Mouse (Mus musculus) adrenal gland, postnatal 25 days (tissue): ENCODE data around the gene Erc2. TPM values are rescaled to one million over a fixed set of nuclear protein-coding genes. Genes with fewer than 3 reads are reported as not detected.

Experiments
- DNase-seq: peaks from one replicate; pipeline ENCODE4 v3.0.0; 2021; ENCODE audit warnings: mixed read lengths
- total RNA-seq: library from RNA; stranded (reverse); gene quantifications from 2 replicates; pipeline ENCODE4 v1.2.3, GENCODE M21; 2021

Erc2 gene
- total RNA-seq, 1 experiment from 2014 or later: 15.2 TPM

DNA sequence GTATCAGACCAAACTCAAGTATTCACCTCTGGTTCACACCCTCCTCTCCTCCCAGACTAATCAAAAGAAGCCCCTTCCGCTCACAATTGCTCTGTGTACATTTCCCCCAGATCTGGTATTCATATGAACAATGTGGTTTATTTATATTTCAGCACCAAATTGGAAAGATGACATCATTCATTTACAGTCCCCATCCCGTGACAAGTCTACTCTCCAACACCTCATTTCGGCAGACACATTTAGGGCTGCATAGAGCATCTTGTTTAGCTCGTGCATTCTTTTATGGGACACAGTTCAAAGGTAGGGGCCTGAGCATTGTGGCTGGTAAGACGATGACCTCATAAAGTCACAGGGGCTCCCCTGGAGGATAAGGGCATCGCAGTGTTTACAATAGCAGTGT is 677.9 kb downstream of the Erc2 start:
- no peak for DNase-seq

DNA sequence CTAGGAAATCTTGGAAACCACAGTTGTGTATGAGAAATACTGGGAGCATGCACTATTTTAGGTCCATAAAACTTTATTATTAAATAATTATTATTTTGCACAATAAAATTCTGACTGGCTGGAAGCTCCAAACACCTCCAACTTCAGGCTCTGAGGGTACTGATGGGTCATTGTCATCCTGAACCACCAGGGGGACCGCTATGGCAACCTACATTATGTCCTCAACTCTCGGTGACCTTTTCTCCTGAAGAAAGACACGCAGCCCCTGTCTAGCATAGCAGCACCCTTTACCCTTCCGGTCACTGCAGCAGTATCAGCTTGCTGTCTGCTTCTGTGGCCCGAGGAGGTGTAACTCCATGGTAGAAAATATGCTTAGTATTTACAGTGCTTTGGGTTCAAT is 679.0 kb downstream of the Erc2 start:
- no peak for DNase-seq

DNA sequence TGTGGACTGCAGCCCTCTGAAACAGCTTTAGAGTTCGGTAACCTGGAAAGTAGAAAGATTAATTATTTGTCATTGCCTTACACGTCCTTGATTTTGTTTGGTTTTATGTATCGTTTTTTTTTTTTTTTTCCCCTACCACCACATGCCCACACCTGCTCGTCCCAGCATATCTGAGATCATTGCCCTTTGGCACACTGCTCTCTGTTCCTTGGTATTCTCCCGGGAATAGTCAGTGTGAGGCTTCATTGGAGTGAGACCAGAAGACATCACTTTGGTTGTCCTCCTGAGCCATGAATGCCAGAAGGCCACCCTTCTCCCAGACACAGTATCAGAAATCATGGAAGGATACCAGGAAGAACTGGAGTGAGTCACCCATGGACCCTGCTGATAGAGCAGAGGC is 681.9 kb downstream of the Erc2 start:
- DNase-seq: no peak

DNA sequence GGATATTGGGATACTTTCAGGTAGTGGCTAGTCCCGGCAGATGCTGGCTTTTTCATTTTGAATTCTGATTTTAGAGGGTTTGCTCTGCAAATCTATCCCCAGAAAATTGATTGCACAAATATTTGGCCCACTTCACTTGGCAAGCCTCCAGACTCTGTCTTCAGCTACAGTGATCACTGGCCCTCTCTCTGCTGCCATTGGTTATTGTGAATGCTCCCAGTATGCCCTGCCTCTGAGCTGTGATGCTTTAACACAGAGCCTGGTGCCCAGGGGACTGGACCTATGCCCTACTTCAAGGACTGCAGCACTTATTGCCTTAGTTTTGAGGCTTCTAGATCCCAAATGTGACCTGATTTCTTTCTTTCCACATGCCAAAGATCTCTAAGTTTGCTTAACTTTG is 686.4 kb downstream of the Erc2 start:
- DNase-seq: peak; percentile 18

DNA sequence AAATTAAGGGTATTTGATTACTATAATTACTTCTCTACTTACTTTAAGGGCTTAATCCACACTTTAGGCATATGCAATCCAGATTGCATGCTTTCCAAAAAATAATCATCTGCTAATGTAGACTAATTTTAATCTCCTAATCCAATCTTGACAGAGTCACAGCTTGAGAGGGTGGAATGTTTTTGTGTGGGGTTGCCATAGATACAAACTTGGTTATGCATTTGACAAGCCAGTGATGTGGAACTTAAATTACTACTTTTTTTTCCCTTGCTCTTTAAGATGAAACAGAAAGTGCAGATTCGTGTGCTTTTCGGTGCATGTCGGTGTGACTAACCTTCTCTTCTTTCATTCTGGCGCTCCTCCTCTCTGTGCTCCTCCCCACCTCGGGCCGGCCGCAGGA is 694.6 kb downstream of the Erc2 start:
- DNase-seq: no peak

DNA sequence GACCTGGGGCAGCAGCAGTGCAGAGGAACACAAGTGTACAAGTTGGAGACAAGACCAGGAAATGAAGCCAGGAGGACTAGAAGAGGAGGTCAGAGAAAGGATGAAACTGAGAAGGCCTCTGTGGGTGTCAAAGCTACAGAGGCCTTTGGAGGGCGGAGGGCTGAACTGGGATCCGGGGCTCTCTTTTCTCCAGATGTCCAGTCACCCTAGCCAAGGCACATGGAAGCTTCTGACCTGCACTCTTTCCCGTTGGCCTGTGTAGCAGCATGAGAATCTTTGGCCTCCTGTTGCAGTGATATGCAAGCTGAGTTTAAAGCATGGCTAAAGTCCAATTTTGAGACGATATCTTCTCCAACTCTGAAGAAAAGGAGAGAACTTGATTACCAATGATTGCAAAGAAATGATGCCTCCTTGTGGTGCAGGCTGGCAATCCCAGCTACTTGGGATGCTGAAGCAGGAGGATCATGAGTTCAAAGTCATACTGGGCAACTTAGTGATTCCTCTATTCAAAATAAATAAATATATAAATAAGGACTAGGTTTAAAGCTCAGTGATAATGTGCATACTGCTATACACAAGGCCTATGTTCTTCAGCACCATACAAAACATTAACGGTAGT is 699.8 kb downstream of the Erc2 start:
- DNase-seq: no peak

DNA sequence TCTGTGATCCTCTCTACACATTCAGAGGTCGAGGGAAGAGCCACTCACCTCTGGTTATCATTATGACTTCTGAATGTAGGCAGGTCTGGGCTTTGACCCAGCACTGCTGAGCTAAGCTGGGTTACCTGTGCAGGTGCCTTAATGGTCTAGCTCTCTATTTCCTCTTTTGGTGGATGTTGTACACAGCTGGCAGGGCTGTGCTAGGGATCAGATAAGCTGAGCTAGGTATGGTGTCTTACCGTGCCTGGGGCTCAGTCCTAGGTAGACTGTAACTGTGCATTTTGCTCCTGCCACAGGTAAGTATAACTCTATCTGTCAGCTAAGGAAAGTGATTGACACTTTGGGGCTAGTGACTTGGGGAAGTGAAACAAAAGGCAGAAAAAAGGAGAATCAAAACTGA is 701.0 kb downstream of the Erc2 start:
- DNase-seq: no peak

DNA sequence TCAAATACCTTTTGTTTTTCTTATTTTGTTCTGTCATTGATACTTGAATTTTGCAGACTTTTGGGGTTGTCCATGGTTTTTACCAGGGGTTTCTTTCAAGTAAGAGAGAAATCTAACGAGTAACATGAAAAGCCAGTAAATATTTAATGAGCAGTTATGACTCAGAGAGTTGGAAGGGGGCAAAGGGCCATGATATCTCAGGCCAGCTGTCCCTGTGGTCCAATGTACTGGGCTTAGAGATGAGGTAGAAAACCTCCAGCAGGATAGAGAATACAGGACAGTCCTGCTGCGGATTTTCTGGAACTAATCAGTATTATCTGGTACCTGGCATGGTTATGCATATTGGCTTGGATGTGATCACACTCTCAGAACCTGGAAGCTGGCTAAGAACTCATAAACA is 701.5 kb downstream of the Erc2 start:
- no peak for DNase-seq

DNA sequence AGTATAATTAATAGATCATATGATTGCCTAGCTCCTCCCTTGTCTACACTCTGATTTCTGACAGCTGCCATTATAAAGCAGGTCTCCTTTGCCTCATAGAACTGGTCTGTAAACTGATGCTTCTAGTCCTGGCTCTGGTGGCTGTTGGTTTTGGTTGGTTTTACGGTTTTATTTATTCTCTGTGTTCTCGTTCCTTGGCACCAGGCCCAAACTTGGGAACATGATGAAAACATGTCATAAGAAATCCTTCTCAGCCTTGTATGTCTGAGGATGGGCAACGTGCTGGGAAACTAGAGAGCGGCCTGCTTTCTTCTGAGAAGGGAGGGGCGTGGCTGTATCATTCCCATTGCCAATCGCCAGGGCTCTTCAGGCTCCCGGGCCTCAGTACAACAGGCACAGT is 704.2 kb downstream of the Erc2 start:
- DNase-seq: no peak

DNA sequence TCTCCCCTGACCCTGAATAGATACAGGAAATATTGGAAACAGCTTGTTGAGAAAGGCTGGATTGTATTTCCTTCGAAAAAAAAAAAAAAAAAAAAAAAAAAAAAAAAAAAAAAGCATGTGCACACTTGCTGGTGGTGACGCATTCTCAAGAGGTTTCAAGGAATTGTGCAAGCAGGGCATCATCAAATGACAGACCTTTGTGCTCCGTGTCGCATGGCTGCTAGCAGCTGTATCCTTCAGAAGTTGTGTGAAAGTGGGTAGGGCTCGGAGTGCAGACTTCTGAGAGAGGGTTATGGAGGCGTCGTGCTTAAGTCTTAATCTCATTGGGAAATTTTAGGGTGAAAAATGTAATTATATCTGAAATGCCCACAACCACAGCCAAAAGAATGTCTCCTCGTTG is 706.3 kb downstream of the Erc2 start:
- no peak for DNase-seq

DNA sequence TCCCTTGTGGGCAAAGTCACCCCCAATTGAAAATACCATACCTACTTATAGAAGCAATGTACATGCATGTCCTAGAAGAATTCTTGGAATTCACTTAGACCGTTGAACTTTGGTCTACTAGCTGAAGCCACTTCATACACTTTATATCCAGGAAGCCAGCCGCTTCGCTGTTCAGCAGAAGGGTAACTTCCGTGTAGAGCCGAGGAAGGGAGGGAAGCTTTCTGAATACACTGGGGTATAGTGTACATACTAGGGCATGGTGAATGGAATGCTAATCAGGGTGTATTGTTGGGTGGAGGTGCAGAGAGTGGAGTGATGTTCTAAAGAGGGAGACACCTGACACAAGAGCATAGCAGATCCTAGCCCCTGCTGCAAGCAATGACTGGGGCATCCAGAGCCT is 708.9 kb downstream of the Erc2 start:
- DNase-seq: no peak

DNA sequence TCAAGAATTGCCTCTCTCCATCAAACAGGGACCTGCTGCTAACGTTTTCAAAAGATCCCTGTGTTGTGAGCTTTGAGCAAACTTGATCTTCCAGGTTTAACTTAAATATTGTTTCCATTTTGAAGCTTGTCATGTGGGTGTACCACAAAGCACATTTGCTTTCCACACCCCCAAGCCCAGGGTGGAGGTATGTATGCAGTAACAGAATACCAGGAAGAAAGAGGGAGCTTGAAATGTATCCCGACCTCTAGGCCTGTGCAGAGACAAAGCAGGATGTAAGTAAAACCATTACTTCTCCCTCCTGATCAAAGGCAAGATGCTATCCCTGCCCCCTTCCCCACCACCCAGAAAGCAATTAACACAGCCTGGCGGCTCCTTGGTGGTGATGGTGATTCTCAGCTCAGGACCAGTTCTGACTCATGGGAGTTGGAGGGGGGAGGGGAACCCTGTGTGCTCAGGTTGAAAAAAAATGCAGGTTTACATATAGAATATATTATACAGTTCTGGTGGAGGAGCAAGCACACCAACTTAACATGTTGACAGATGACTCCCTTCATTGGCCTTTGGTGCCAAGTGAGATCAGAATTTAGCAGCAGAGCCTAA is 710.2 kb downstream of the Erc2 start:
- DNase-seq: no peak

DNA sequence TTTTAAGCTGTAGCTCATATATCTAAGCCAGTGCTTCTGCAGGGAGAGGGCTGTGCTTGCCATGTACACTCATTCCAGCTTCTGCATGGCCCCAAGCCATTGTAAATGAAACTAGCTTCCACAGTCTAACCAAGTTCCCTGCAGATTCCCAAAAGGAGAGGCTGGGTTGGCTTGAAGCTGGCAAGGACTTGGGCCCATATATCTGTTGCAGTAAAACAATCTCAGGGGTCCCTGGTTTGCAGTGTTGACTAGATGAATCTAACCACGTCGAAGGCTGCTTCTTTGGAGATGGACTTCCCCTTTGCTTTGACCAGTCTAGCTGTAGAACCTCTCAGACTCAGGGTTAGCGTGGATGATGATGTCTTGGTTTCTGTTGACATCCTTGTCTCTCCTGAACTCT is 716.9 kb downstream of the Erc2 start:
- no peak for DNase-seq

DNA sequence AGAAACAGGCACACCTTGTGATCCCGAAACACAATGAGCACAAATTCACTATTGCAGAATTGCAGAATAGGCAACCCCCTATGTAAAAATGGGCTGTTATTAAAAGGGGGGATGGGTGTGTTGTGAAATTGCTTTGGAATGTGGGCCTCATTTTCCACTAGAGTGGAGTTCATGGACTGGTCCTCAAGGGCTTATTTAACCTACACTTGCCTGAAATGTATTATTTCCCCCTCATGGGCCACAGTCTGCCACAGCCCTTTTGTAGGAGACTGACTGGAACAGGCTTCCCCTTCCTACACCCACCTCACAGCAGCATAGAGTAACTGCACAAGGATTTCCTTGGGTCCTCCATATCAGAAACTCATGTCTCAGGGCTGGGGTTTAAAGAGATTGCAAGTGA is 726.9 kb downstream of the Erc2 start:
- no peak for DNase-seq

DNA sequence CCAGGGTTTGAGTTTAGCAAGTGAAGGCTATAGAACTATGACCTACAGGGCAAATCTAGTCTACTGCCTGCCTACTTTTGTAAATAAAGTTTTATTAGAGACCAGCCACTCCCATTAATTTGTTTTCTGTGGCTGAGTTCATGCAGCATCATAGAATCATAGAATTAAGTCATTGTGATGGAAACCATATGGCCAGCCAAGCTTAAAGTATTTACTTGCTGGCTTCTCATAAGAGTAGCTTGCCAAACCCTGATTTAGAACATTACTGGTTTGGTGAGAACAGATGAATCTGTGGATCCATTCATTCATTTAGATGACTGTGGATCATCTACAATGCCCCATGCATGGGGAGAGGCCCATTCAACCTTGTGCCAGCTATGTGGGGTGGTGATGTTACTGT is 733.8 kb downstream of the Erc2 start:
- DNase-seq: no peak

DNA sequence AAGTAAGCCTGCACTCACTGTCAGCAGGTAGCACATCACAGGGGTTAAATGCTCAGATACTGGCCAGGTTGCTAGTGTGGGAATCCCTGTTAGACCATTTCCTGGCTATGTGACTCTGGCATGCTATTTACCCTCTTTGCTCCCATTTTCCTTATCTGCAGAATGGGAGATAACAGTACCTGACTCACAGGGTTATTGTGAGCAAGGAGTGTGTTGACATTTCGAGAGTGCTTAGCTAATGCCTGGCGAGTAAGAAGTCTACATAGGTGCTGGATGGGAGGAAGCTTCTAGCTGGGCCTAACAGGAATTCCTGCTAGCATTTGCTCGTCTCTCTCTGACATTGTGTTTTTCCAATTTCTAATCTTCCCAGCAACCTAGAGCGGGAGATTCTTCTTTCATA is 737.3 kb downstream of the Erc2 start:
- no peak for DNase-seq

DNA sequence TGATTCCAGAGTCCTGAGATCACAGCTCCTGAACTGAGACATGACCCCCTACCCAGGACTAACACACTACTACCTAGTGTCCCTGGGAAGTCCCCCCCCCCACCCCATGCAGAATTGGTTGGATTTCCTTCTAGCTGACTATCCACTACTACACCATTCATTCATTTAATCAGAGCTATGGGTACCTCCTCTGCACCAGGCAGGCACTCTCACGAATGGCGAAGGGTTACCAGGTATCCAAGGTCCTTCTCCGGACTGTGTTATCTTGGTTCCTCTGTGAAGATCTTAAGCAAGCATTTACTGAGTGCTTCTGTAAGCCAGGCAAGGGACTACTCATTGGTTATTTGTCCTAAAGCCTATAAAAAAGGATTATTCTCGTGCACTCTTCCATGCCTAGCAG is 737.8 kb downstream of the Erc2 start:
- DNase-seq: no peak

DNA sequence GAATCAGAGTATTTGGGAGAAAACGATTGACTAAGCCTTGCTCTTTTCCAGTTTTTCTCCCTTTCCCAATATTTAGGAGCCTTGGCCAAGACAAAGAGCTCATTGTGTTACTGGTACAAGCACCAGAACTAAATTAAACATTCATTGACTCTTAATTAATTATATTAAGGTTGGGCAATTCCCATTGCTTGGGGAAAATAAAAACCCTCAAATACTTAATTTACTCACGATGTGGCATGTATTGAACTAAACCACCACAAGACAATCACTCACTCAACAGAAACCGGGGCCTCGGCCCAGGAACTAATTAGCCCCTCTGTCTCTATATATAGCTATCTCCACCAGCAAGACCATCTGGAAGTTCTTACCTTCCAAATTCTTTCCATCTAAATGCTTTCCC is 740.1 kb downstream of the Erc2 start:
- no peak for DNase-seq

DNA sequence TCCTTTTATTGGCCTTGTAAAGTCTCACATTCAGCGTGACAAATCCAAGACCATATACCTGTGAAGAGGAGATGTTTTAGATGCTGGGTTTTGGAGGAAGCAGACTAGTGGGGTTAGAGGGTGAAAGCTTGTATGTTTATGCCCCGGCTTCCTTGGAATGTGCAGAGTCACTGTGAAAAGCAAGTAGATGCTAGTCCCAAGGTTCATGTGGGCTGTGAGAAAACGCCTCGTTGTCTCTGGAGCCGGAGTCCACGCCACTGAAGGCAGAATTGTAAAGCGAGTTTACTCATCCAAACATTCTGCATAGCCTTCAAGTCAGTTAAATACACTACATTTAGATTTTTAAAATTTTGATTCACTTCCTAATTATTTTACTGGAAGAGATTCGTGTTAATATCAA is 748.5 kb downstream of the Erc2 start:
- no peak for DNase-seq

DNA sequence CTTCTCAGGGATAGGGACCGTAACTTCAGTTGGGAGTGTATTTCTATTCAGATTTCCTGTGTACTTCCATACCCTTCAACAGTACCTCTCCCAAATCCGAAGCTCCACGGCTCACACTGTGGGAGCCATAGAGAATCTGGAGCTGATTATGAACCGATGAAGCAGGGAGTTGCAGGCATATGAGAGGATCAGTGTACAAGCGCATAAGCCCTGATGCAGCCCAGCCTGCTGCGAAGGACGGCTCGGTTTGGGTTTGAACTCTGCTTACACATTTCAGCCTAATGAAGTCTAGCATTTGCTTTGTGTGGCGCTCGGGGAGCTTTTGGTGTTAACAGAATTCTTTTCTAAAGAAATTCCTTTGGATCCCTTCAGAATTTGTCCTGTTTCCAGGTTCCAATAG is 749.4 kb downstream of the Erc2 start:
- no peak for DNase-seq

DNA sequence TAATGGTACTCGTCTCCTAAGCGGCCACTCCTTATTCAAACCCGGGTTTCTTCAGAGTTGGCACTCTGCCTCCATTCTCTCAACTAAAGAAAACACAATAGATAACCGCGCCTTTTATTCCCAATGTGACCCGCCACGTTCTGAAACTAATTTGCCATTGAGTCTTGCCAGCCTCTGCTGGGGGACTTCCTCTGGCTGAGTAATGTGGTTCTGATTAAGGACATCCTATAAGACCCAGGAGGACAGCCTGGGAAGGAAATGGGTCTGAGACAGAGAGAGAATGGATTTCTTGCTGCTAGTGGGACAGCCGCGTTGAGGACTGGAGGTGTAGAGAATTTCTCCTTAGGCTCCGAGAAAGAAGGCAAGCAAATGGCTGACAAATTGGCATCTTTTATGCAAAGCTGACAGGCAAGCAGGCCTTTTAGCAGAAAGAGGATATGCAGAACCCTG is 753.4 kb downstream of the Erc2 start:
- DNase-seq: no peak

DNA sequence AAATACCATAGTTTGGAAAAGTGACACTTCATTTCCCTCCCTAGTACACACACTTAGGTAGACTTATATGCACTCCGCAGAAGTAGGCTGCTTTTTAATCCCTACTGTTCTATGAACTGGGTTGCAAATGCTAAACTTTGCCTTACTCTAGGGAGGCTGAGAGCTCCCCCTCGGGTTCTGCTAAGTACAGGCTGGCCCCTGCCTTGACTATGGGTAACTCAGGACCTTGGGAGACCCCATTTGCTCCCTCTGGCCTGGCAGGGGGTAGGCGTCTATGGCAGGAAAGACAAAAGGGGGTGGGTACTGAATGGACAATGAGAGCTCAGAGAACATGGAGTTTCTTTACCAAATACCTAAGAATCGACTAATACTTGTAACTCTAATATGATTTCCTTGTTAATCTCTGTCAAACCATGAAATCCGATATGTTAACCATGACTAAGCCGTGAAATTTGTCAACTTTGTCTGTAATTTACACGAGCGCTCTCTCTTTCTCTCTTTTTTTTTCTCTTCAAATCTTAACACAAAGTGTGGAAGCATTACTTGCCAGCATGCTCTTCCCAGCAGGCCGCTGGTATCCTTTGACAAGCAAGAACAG is 754.1 kb downstream of the Erc2 start:
- no peak for DNase-seq

DNA sequence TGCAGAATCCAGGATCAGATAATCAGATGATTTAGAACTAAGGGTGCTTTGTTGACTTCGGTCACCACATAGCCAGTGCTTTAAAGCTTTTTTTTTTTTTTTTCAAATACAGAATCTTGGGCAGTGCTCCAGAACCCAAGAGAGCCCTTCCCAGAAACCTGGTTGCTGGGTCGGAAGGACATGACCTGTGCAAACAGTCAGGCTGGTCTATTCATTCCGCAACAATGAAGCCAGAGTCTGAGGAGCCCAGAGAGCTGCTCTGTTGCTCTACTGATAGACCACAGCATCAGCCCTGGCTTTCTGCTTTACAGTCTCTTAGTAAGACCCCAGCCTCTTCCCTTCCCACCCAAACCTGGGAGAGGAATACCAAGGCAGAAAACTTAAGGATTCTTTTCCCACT is 755.3 kb downstream of the Erc2 start:
- DNase-seq: no peak

DNA sequence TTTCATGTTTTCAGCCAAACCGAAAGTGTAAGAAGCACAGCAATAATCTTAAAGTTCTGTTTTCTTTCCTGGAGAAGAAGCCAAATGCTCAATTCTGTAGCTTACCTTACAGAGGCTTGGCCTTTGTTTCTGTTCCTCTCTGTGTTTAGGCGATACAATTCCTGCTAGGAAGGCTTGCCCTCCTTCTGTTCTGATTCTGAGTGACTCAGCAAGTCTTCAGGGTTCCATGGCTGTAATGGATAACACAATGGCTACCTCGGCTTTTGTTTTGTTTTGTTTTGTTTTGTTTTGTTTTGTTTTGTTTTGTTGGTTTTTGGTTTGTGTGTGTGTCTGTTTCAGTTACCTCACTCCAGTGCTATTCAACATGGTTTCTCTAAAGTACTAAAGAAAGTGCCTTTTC is 757.9 kb downstream of the Erc2 start:
- no peak for DNase-seq
